Mouse (Mus musculus): ENCODE data around the gene H2-T24.
"Not testable (repeated sequence)": the region's sequence is repeated elsewhere in the genome, so short reads cannot be mapped to it uniquely, and the experiment has no call there.

The H2-T24 gene

DNA sequence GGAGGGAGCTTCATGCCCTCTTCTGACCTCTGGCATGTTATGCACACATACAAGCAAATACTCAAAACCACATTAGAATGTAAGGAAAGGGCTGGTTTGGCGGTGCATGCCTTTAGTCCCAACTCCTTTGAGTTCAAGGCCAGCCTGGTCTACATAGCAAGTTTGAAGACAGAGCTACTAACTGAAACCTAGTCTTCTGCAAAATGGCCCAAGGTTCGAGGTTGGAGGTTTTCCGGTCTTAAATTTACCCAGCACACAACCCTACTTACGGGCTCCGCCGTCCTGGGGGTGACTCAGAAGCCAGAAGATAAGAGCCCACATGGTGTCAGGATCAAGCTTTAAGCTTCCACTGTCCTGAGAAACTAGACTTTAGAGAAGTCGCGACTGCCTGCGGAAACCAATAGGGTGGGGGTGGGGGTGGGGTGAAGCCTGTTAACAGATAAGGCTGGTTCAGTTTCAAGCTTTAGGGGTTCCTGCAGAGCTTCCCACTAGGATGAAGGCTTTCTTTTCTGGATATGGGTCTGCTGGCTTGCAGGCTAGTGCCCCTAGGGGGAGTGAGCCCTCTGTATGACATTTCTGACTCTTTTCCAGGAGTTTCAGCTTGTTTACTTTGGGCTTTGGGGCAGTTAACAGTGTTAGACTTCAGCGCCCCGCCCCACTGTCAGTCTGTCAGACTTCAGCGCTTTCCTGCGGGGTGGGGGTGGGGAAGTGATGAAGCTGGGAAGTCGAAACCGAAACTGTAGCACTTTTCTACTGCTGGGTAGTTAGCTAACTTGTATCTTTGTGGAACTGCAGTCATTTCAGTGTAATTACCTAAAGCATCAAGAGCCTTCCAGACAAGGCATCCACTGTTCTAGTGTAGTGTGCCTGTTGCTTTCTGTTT, at the start of gene H2-T24:
Gene H2-T24 (minus strand): TSS at position 370 of the 883 bp plus-strand sequence.
- in situ Hi-C loops (cut with MboI, MseI): loop anchor here in 1 of 2 experiments (10.0 kb wide), 1 partner anchor 1254 kb away; the partner anchor contains the start of gene H2-M3

- in situ Hi-C loops (cut with MboI, MseI): loop anchor here in 1 of 2 experiments (10.0 kb wide), 1 partner anchor 126 kb away; no protein-coding TSS in a partner anchor
Observed at GRCm38 (mm10) chr17:36060829-36061228, 40.5 kb upstream of the H2-T24 start.

DNA sequence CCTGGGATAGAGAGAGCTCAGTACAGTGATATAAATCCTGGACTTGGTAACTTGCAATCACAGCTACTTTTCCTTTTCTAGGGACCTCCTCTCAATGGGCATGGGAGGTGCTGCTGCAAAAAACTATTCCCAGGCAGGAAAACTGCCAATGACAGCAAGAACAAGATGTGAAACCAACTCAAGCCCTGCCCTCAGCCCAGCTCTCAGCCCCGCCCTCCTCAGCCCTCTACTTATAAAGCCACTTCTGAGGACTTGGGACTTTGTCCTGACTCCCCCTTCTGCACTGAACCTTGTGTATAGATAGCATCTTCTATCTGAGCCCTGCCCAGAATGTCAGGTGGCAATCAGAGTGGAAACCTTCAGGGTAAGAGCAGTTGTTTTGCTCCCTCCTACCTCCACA, 38.0 kb upstream of the H2-T24 start, which contains the start of gene Gm11127:
Gene Gm11127 (minus strand): TSS at position 10 of the 400 bp plus-strand sequence.
- in situ Hi-C loops (cut with MboI, MseI): not testable (repeated sequence)

DNA sequence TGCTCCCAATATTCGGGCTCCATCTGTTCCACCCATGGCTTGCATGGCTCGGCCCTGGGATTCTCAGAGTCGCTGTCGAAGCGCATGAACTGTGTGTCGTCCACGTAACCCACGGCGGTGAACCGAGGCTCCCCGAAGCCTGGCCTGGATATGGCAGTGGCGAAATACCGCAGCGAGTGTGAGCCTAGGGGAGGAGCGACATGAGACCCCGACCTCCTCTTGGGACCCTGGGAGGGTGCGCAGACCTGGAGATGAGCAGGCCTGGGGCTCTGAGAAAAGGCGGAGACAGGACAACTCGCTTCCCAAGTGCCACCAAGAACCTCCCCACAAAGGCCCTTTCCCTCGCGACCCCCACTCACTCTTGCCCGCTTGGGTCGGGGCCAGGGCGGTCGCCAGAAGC, 37.6 kb upstream of the H2-T24 start:
- in situ Hi-C loops (cut with MboI, MseI): not testable (repeated sequence)

- in situ Hi-C loops (cut with MboI, MseI): no loop called here
Observed at GRCm38 (mm10) chr17:36043286-36043685, 22.9 kb upstream of the H2-T24 start.

DNA sequence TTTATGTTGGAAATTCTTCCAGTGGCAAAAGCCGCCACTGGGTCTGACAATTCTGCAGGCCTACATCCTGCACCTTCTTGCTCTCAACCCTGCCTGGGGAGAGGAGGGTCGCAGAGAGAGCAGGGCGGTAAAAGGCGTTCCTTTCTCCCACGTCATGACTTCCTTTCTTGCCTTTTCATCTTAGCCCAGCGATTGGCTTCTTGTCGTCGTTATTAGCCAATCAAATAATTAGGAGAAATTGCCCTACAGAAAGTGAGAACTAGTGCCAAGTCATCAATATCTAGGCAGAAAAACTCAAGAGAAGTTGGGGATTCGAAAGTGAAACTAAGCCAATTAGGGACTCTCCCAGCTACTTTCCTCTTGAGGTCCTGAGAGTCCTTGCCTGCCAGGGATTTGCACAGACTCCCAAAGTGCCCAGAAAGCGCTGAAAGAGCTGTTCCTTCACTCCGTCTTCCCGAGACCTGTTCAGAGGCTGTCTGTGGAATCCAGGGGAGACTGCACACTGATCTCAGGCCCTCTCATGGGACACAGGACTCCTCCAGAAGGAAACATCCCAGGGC, 22.3 kb upstream of the H2-T24 start, which contains the start of the genes H2-T22 and Gm6034:
Gene H2-T22 (minus strand): TSS at position 138 of the 560 bp plus-strand sequence.
Gene Gm6034 (plus strand): TSS at position 352 of the 560 bp plus-strand sequence.
- in situ Hi-C loops (cut with MboI, MseI): not testable (repeated sequence)

DNA sequence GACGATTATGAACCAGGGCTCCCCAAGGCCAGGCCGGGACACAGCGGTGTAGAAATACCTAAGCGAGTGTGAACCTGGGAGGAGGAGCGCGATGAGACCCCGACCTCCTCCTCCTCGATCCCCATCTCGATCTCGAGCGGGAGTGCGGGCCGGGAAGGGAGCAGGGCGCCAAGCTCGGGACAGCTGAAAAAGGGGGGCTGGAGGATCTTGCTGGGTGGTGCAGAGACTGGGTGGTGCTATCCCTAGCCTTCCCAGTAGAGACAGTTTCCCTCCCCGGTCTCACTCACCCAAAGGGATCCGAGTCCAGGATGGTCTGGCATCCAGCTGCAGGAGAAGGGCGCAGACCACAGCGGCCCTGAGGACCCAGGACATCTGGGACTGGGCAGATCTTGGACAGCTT, 21.7 kb upstream of the H2-T24 start:
- in situ Hi-C loops (cut with MboI, MseI): not testable (repeated sequence)

DNA sequence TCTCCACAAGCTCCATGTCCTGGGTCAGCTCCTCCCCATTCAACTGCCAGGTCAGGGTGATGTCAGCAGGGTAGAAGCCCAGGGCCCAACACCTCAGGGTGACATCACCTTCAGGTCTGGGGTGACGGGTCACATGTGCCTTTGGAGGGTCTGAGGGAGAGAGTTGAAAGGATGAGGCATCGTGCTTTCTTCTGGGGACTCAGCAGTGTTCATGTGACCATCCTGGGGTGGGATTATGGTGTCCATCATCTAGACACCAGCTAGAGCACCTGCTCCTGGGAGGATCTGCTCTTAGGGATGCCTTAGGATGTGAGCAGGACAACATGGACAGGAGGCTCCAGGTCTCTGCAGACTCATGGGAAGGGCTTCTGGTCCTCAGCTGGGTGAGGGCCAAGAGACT, 20.2 kb upstream of the H2-T24 start:
- in situ Hi-C loops (cut with MboI, MseI): not testable (repeated sequence)

DNA sequence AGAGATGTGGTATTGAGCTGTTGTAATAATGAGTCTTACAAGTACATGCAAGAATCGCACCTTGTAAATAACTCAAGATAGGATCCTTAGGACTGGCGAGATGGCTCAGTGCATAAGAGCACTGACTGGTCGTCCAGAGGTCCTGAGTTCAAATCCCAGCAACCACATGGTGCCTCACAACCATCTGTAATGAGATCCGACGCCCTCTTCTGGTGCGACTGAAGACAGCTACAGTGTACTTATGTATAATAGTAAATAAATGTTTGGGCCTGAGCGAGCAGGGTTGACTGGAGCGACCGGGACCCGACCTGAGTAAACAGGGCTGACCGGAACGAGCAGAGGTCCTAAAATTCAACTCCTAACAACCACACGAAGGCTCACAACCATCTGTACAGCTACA, 15.8 kb upstream of the H2-T24 start:
- in situ Hi-C loops (cut with MboI, MseI): not testable (repeated sequence)

GRCm38 (mm10) chr17:36035010-36035638, 14.8 kb upstream of the H2-T24 start:
- in situ Hi-C loops (cut with MboI, MseI): not testable (repeated sequence)

- in situ Hi-C loops (cut with MboI, MseI): loop anchor here (5.0 kb wide), 2 partner anchors 37 to 78 kb away; no protein-coding TSS in a partner anchor
Observed at GRCm38 (mm10) chr17:36034524-36034923, 14.2 kb upstream of the H2-T24 start.

DNA sequence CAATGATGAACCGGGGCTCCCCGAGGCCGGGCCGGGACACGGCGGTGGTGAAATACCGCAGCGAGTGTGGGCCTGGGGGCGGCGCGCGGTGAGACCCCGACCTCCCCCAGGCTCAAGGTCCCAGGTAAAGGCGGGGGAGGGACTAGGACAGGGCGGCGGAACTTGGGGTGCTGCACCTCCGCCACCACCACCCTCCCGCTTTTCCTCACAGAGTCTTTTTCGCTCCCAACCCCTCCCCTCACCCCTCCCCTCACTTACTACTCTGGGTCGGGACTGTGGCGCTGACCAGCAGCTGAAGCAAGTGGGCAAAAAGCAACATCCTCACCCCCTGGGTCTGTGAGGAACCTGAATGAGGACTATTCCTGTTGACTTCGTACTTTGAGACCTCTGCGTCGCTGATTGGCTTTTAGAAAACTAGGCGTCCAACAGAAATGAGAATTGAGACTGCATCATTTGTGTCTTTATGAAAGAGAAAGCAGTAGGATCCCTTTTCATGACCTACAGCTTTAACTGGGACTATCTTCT, 12.1 kb upstream of the H2-T24 start, which contains the start of gene H2-T23:
Gene H2-T23 (minus strand): TSS at position 505 of the 525 bp plus-strand sequence.
- in situ Hi-C loops (cut with MboI, MseI): loop anchor here (5.0 kb wide), 2 partner anchors 35 to 80 kb away; no protein-coding TSS in a partner anchor

- in situ Hi-C loops (cut with MboI, MseI): loop anchor here (5.0 kb wide), 2 partner anchors 34 to 81 kb away; no protein-coding TSS in a partner anchor
Observed at GRCm38 (mm10) chr17:36031583-36032331, 11.4 kb upstream of the H2-T24 start.

DNA sequence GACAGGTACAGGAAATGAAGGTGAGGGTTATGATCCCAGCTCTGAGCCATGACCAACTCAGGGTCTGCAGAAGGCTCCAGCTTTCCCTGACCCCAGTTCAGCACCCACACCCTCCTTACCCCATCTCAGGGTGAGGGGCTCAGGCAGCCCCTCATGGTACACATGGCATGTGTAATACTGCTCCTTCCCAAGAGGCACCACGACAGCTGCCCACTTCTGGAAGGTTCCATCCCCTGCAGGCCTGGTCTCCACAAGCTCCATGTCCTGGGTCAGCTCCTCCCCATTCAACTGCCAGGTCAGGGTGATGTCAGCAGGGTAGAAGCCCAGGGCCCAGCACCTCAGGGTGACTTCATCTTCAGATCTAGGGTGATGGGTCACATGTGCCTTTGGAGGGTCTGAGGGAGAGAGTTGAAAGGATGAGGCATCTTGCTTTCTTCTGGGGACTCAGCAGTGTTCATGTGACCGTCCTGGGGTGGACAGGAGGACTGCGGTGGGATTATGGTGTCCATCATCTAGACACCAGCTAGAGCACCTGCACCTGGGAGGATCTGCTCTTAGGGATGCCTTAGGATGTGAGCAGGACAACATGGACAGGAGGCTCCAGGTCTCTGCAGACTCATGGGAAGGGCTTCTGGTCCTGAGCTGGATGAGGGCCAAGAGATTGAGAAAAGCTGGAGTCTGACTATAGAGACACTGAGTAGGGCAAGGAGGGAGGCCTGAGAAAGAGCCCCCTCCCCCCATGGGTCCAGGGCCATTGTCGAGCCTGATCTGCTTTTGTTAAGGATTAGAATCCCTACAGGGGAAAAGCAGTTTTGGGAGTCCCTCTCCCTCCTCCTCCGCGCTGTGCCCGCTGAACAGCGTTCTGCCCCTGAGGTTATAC, 10.6 kb upstream of the H2-T24 start:
- in situ Hi-C loops (cut with MboI, MseI): loop anchor here (5.0 kb wide), 2 partner anchors 34 to 81 kb away; no protein-coding TSS in a partner anchor

- in situ Hi-C loops (cut with MboI, MseI): loop anchor here (5.0 kb wide), 2 partner anchors 33 to 82 kb away; no protein-coding TSS in a partner anchor
Observed at GRCm38 (mm10) chr17:36030046-36030702, 9.8 kb upstream of the H2-T24 start.

DNA sequence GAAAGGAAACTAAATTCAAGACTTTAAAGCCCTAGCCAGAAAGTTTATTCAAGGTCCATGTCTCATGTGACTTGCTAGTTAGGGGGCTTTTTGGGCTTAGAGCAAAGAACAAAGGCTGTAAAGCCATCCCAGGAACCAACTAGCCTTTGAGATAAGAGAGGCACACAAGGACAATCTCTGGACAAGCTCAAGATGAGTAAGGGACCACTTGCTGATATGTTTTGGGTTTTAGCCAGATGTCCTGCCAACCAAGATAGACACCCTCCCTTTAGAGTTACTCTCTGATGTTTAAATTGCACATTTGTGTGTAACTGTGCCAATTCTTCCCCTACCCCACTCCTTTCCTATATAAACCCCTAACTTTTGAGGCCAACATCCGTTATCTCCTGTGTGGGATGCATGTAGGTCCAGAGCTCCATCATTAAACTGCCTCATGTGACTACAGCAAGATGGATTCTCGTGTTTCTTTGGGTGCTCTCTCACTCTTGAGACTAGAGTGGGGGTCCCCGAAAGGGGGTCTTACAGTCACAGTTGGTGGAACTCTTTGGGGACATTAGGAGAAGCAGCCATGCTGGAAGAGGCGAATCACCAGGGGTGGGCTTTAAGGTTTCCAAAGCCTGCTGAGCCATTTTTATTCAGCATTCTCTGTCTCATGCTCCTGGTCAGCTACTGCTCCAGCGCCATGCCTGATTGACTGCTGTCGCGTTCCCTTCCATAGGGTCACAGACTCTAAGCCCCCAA, 8.7 kb upstream of the H2-T24 start:
- in situ Hi-C loops (cut with MboI, MseI): loop anchor here in 1 of 2 experiments (10.0 kb wide), 1 partner anchor 1246 kb away; the partner anchor contains the start of gene H2-M3

DNA sequence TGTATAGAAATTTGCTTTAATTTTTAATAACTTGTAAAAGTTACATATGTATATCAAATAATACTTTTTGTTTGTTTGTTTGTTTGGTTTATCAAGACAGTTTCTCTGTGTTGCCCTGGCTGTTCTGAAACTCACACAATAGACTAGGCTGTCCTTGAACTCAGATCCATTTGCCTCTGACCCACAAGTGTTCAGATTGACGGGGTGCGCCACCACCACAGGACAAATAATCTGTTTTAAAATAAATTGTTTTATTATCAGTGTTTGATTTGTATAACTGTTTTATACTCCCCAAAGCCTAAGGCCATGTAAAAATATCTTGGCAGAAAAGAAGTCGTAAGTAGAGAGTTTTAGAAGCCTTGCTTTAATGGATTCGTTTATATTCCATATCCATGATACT, 7.3 kb upstream of the H2-T24 start:
- in situ Hi-C loops (cut with MboI, MseI): loop anchor here in 1 of 2 experiments (10.0 kb wide), 1 partner anchor 1247 kb away; the partner anchor contains the start of gene H2-M3

DNA sequence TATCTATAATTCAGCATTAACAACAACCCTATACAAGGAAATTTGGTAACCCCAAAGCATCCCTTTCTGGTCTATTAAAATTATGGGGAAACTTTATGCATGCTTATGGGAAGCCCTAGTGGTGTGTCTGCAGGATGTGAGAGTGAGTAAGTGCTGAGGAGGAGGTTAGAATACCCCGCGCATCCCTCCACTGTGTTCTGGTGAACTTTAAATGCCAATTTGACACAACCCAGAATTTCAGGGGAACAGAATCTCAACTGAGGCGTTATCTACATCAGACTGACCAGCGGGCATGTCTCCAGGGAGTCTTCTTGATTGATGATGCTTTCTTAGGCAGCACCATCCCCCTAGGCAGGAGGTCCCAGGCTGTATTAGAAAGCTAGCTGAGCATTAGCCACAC, 5.5 kb upstream of the H2-T24 start:
- in situ Hi-C loops (cut with MboI, MseI): loop anchor here in 1 of 2 experiments (10.0 kb wide), 1 partner anchor 1249 kb away; the partner anchor contains the start of gene H2-M3
